Mouse (Mus musculus): ENCODE data around the gene Mthfd1l.

GRCm38 (mm10) chr10:4089885-4090284 is 117.0 kb downstream of the Mthfd1l start:
- TF ChIP-seq POLR2A (IDR thresholded peaks at IDR 0.05; ENCODE audit: extremely low read depth, insufficient read depth, low read length), result no peak
- TF ChIP-seq CTCF (IDR thresholded peaks at IDR 0.05; ENCODE audit: extremely low read depth, insufficient read depth, low read length), result no peak
